Mouse (Mus musculus): Measurements from ENCODE around the gene Fam83f. TPM values are rescaled to one million over a fixed set of nuclear protein-coding genes. Genes with fewer than 3 reads are reported as not detected.

Gene Fam83f
- 1.4 and 2.9 TPM in 2 replicates for polyA plus RNA-seq (2014; fragmentation: Nextera tagmentation; extraction: Ambion mirVana)

GRCm38 (mm10) chr15:80671295-80672252 is at the start of gene Fam83f:
Gene Fam83f (plus strand): TSS chr15:80671847.
- H3K9ac ChIP-seq (ENCODE audit: low read depth, low read length): peak within 1 kb of the TSS; percentile 36; the same call in 1 of the 2 replicates
- ATAC-seq (ENCODE audit: low FRiP score, low TSS enrichment): peak; percentile 63
- no peaks in the 10 kb centered on the region for H3K36me3 ChIP-seq (ENCODE audit: control insufficient read depth, insufficient read depth, low read length)
- peaks cover 4% of the 10 kb centered on the region; the same call in 1 of the 2 replicates for H3K9me3 ChIP-seq (ENCODE audit: control insufficient read depth, low read length)
- H3K27me3 ChIP-seq (ENCODE audit: control insufficient read depth, insufficient read depth, low read length): peaks cover 27% of the 10 kb centered on the region
- peak within 1 kb of the TSS; percentile 72 for H3K4me2 ChIP-seq (replicated peaks; ENCODE audit: low read depth, low read length)
- H3K27ac ChIP-seq (ENCODE audit: low read depth, low read length): no peak within 1 kb of the TSS
- H3K4me1 ChIP-seq (ENCODE audit: control insufficient read depth, insufficient read depth, low read length): peaks cover 4% of the 10 kb centered on the region; the same call in 1 of the 2 replicates
- H3K4me3 ChIP-seq (ENCODE audit: low read length): peak within 1 kb of the TSS; percentile 40
- 5% methylated on average over 82 of the region's 85 CpGs for WGBS

GRCm38 (mm10) chr15:80623171-80623837 is 48.3 kb upstream of the Fam83f start:
- ATAC-seq (ENCODE audit: low FRiP score, low TSS enrichment): no peak
- H3K4me2 ChIP-seq (replicated peaks; ENCODE audit: low read depth, low read length): no peak overlapping the region
- no peaks in the 10 kb centered on the region for H3K27me3 ChIP-seq (ENCODE audit: control insufficient read depth, insufficient read depth, low read length)
- WGBS: 73% methylated on average over 8 of the region's 8 CpGs
- no peak overlapping the region for H3K9ac ChIP-seq (ENCODE audit: low read depth, low read length)
- H3K4me3 ChIP-seq (ENCODE audit: low read length): no peak overlapping the region
- H3K36me3 ChIP-seq (ENCODE audit: control insufficient read depth, insufficient read depth, low read length): no peaks in the 10 kb centered on the region
- peaks cover 8% of the 10 kb centered on the region; the same call in 1 of the 2 replicates for H3K4me1 ChIP-seq (ENCODE audit: control insufficient read depth, insufficient read depth, low read length)
- no peak overlapping the region for H3K27ac ChIP-seq (ENCODE audit: low read depth, low read length)
- H3K9me3 ChIP-seq (ENCODE audit: control insufficient read depth, low read length): no peaks in the 10 kb centered on the region

DNA sequence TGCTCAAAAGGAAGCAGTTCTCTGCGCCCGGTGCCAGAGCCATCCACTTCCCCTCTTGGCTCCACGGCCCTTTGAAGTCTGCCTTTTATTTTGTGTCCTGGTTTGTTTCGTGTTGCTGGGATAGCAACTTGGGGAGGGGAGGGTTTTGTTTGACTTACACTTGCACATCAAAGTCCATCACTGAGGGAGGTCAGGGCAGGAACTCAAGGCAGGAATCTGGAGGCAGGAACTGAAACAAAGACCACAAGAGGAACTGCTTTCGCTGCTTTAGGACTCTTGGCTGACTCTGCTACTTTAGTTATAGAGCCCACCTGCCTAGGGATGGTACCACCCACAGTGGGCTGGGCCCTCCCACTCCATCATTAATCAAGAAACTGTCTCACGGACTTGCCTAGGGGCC is 45.2 kb upstream of the Fam83f start:
- Histone ChIP-seq H3K9ac (ENCODE audit: low read depth, low read length) (no peak overlapping the region), H3K36me3 (ENCODE audit: control insufficient read depth, insufficient read depth, low read length) (no peaks in the 10 kb centered on the region), H3K9me3 (ENCODE audit: control insufficient read depth, low read length) (no peaks in the 10 kb centered on the region), H3K27me3 (ENCODE audit: control insufficient read depth, insufficient read depth, low read length) (no peaks in the 10 kb centered on the region), H3K4me1 (ENCODE audit: control insufficient read depth, insufficient read depth, low read length) (peaks cover 2% of the 10 kb centered on the region; the same call in 1 of the 2 replicates), H3K4me3 (ENCODE audit: low read length) (no peak overlapping the region), H3K4me2 (replicated peaks; ENCODE audit: low read depth, low read length) (no peak overlapping the region), H3K27ac (ENCODE audit: low read depth, low read length) (no peak overlapping the region)
- WGBS: 54% methylated on average over 6 of the region's 6 CpGs
- no peak for ATAC-seq (ENCODE audit: low FRiP score, low TSS enrichment)

DNA sequence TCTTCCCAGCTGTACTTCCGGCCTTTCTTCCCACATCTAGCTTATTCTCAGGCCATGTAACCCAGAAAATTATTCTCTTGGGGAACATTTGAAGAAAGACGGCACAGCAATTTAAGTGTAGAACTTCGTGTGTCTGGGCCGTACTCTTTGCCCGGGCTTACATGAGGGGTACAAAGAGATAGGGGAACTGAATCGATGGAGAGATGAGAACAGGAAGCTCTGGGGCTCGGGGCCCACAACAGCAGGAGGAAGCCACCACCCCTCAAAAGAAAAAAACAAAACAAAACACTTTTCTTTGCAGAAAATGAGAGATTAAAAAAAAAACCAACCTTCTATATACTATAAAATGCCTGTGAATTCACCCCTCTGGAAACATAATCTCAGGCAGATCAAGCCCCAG is 41.5 kb upstream of the Fam83f start:
- ATAC-seq (ENCODE audit: low FRiP score, low TSS enrichment): no peak
- H3K4me2 ChIP-seq (replicated peaks; ENCODE audit: low read depth, low read length): no peak overlapping the region
- no peaks in the 10 kb centered on the region for H3K36me3 ChIP-seq (ENCODE audit: control insufficient read depth, insufficient read depth, low read length)
- H3K27me3 ChIP-seq (ENCODE audit: control insufficient read depth, insufficient read depth, low read length): no peaks in the 10 kb centered on the region
- WGBS: 80% methylated on average over 7 of the region's 7 CpGs
- no peak overlapping the region for H3K4me3 ChIP-seq (ENCODE audit: low read length)
- no peaks in the 10 kb centered on the region for H3K9me3 ChIP-seq (ENCODE audit: control insufficient read depth, low read length)
- H3K4me1 ChIP-seq (ENCODE audit: control insufficient read depth, insufficient read depth, low read length): 0 out of 2 replicates have a peak, but pooled peaks cover 4% of the 10 kb centered on the region
- no peak overlapping the region for H3K9ac ChIP-seq (ENCODE audit: low read depth, low read length)
- H3K27ac ChIP-seq (ENCODE audit: low read depth, low read length): no peak overlapping the region

- no peak for ATAC-seq (ENCODE audit: low FRiP score, low TSS enrichment)
- no peak overlapping the region for H3K9ac ChIP-seq (ENCODE audit: low read depth, low read length)
- H3K4me2 ChIP-seq (replicated peaks; ENCODE audit: low read depth, low read length): no peak overlapping the region
- no peak overlapping the region for H3K27ac ChIP-seq (ENCODE audit: low read depth, low read length)
- no peak overlapping the region for H3K4me3 ChIP-seq (ENCODE audit: low read length)
- no peaks in the 10 kb centered on the region for H3K27me3 ChIP-seq (ENCODE audit: control insufficient read depth, insufficient read depth, low read length)
- 37% methylated on average over 14 of the region's 14 CpGs for WGBS
- no peaks in the 10 kb centered on the region for H3K36me3 ChIP-seq (ENCODE audit: control insufficient read depth, insufficient read depth, low read length)
- H3K4me1 ChIP-seq (ENCODE audit: control insufficient read depth, insufficient read depth, low read length): 0 out of 2 replicates have a peak, but pooled peaks cover 4% of the 10 kb centered on the region
- H3K9me3 ChIP-seq (ENCODE audit: control insufficient read depth, low read length): no peaks in the 10 kb centered on the region
These were observed 40.9 kb upstream of the Fam83f start for GRCm38 (mm10) chr15:80630711-80631110.

DNA sequence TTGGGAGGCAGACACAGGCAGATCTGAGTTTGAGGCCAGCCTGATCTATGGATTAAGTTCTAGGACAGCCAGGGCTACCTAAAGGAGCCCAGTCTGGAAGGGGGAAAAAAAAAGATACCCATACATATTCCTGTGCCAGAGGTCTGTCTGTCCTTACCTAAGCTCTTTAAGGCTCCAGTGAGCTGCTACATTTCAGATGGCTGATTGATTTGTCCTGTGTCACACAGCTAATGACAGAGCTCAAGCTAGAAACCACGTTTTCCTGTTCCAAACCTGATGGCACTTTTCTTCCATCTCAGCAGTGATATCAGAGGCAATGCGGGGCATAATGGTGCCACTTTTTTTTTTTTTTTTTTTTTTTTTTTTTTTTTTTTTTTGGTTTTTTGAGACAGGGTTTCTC is 40.3 kb upstream of the Fam83f start:
- WGBS: 75% methylated on average over 2 of the region's 2 CpGs
- Histone ChIP-seq H3K36me3 (ENCODE audit: control insufficient read depth, insufficient read depth, low read length) (no peaks in the 10 kb centered on the region), H3K4me1 (ENCODE audit: control insufficient read depth, insufficient read depth, low read length) (0 out of 2 replicates have a peak, but pooled peaks cover 4% of the 10 kb centered on the region), H3K27me3 (ENCODE audit: control insufficient read depth, insufficient read depth, low read length) (no peaks in the 10 kb centered on the region), H3K9ac (ENCODE audit: low read depth, low read length) (no peak overlapping the region), H3K4me3 (ENCODE audit: low read length) (no peak overlapping the region), H3K9me3 (ENCODE audit: control insufficient read depth, low read length) (no peaks in the 10 kb centered on the region), H3K27ac (ENCODE audit: low read depth, low read length) (no peak overlapping the region), H3K4me2 (replicated peaks; ENCODE audit: low read depth, low read length) (no peak overlapping the region)
- ATAC-seq (ENCODE audit: low FRiP score, low TSS enrichment): no peak

DNA sequence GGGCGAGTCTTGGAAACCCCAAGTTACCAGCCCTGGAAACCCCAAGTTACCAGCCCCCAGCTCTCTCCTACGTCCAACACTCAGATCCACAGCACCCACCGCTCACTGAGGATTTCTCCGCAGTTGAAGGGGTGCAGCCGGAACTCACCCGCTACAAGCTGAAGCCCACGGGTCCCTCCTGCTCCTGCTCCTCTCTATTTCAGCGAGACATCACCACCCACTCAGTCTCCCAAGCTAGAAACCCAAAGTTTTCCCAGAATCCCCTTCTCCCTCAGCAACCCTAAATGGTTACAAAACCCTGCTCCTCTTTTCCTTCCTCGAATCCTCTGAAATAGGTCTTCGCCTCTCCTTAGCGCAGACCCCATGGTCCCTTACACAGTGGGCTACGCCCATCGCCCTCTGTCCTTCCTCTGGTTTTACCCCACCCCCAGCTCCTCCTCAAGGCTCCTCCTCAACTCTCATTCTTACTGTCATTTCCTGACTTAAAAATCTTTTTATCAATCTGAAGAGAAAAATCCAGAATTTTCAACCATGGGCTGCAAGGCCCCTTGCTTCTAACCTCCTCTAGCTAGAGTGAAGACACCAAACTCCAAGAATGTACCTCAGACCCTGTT is 39.3 kb upstream of the Fam83f start:
- H3K27me3 ChIP-seq (ENCODE audit: control insufficient read depth, insufficient read depth, low read length): no peaks in the 10 kb centered on the region
- H3K27ac ChIP-seq (ENCODE audit: low read depth, low read length): no peak overlapping the region
- H3K9ac ChIP-seq (ENCODE audit: low read depth, low read length): no peak overlapping the region
- 87% methylated on average over 13 of the region's 13 CpGs for WGBS
- no peak overlapping the region for H3K4me2 ChIP-seq (replicated peaks; ENCODE audit: low read depth, low read length)
- no peaks in the 10 kb centered on the region for H3K9me3 ChIP-seq (ENCODE audit: control insufficient read depth, low read length)
- no peak overlapping the region for H3K4me3 ChIP-seq (ENCODE audit: low read length)
- H3K4me1 ChIP-seq (ENCODE audit: control insufficient read depth, insufficient read depth, low read length): 0 out of 2 replicates have a peak, but pooled peaks cover 4% of the 10 kb centered on the region
- H3K36me3 ChIP-seq (ENCODE audit: control insufficient read depth, insufficient read depth, low read length): no peaks in the 10 kb centered on the region
- no peak for ATAC-seq (ENCODE audit: low FRiP score, low TSS enrichment)

- H3K36me3 ChIP-seq (ENCODE audit: control insufficient read depth, insufficient read depth, low read length): no peaks in the 10 kb centered on the region
- 0 out of 2 replicates have a peak, but pooled peaks cover 8% of the 10 kb centered on the region for H3K4me1 ChIP-seq (ENCODE audit: control insufficient read depth, insufficient read depth, low read length)
- no peaks in the 10 kb centered on the region for H3K9me3 ChIP-seq (ENCODE audit: control insufficient read depth, low read length)
- H3K4me3 ChIP-seq (ENCODE audit: low read length): no peak overlapping the region
- H3K4me2 ChIP-seq (replicated peaks; ENCODE audit: low read depth, low read length): no peak overlapping the region
- H3K27ac ChIP-seq (ENCODE audit: low read depth, low read length): no peak overlapping the region
- 56% methylated on average over 11 of the region's 11 CpGs for WGBS
- no peak overlapping the region for H3K9ac ChIP-seq (ENCODE audit: low read depth, low read length)
- no peak for ATAC-seq (ENCODE audit: low FRiP score, low TSS enrichment)
- H3K27me3 ChIP-seq (ENCODE audit: control insufficient read depth, insufficient read depth, low read length): no peaks in the 10 kb centered on the region
These were observed 37.1 kb upstream of the Fam83f start for GRCm38 (mm10) chr15:80634391-80635193.
